Mouse (Mus musculus): ENCODE results near the gene Exoc4. TPM values are rescaled to one million over a fixed set of nuclear protein-coding genes. Genes with fewer than 3 reads are reported as not detected.

The Exoc4 gene
- polyA plus RNA-seq (2015; fragmentation: Nextera tagmentation; extraction: Ambion mirVana) = 18.1 and 21.6 TPM in 2 replicates

- TF ChIP-seq CTCF (IDR thresholded peaks at IDR 0.05; ENCODE audit: low read depth) = no peak
- no peaks in the 10 kb centered on the region for H3K27me3 ChIP-seq (ENCODE audit: insufficient read depth, low read length)
- peak within 1 kb of the TSS; percentile 73 for H3K4me2 ChIP-seq (ENCODE audit: low read length)
- no peaks in the 10 kb centered on the region for H3K4me1 ChIP-seq (replicated peaks; ENCODE audit: insufficient read depth, low read length)
- H3K36me3 ChIP-seq (ENCODE audit: insufficient read depth, low read length) = no peaks in the 10 kb centered on the region
- DNase-seq (ENCODE audit: low spot score) = peak; percentile 99
- no peak within 1 kb of the TSS; the same call in 1 of the 2 replicates for H3K27ac ChIP-seq
- H3K9me3 ChIP-seq (replicated peaks; ENCODE audit: low read length) = no peaks in the 10 kb centered on the region
- peak within 1 kb of the TSS; percentile 77 for H3K9ac ChIP-seq (ENCODE audit: low read depth, low read length)
- peak within 1 kb of the TSS; percentile 91 for H3K4me3 ChIP-seq (replicated peaks; ENCODE audit: low read depth, low read length)
- WGBS = 2% methylated on average over 33 of the region's 34 CpGs
- peak; percentile 100 for ATAC-seq (replicated peaks; ENCODE audit: low FRiP score, low read depth)
Observed at GRCm38 (mm10) chr6:33248894-33249758, at the start of gene Exoc4. Gene Exoc4 (plus strand): TSS chr6:33249085.

- no peaks in the 10 kb centered on the region for H3K36me3 ChIP-seq (ENCODE audit: insufficient read depth, low read length)
- H3K4me2 ChIP-seq (ENCODE audit: low read length) = no peak overlapping the region
- TF ChIP-seq CTCF (IDR thresholded peaks at IDR 0.05; ENCODE audit: low read depth) = no peak
- no peaks in the 10 kb centered on the region for H3K9me3 ChIP-seq (replicated peaks; ENCODE audit: low read length)
- WGBS = 84% methylated on average over 3 of the region's 3 CpGs
- H3K27me3 ChIP-seq (ENCODE audit: insufficient read depth, low read length) = no peaks in the 10 kb centered on the region
- no peaks in the 10 kb centered on the region for H3K4me1 ChIP-seq (replicated peaks; ENCODE audit: insufficient read depth, low read length)
- DNase-seq (ENCODE audit: low spot score) = no peak
- H3K9ac ChIP-seq (ENCODE audit: low read depth, low read length) = no peak overlapping the region
- no peak for ATAC-seq (replicated peaks; ENCODE audit: low FRiP score, low read depth)
- no peak overlapping the region for H3K4me3 ChIP-seq (replicated peaks; ENCODE audit: low read depth, low read length)
- no peak overlapping the region for H3K27ac ChIP-seq
Observed at GRCm38 (mm10) chr6:33218780-33219179, 30.1 kb upstream of the Exoc4 start.

- no peaks in the 10 kb centered on the region for H3K36me3 ChIP-seq (ENCODE audit: insufficient read depth, low read length)
- WGBS = 63% methylated on average over 1 of the region's 1 CpGs
- no peak overlapping the region for H3K9ac ChIP-seq (ENCODE audit: low read depth, low read length)
- H3K9me3 ChIP-seq (replicated peaks; ENCODE audit: low read length) = no peaks in the 10 kb centered on the region
- no peaks in the 10 kb centered on the region for H3K27me3 ChIP-seq (ENCODE audit: insufficient read depth, low read length)
- no peak overlapping the region for H3K4me3 ChIP-seq (replicated peaks; ENCODE audit: low read depth, low read length)
- TF ChIP-seq CTCF (IDR thresholded peaks at IDR 0.05; ENCODE audit: low read depth) = no peak
- no peak overlapping the region for H3K27ac ChIP-seq
- DNase-seq (ENCODE audit: low spot score) = no peak
- no peaks in the 10 kb centered on the region for H3K4me1 ChIP-seq (replicated peaks; ENCODE audit: insufficient read depth, low read length)
- no peak for ATAC-seq (replicated peaks; ENCODE audit: low FRiP score, low read depth)
- H3K4me2 ChIP-seq (ENCODE audit: low read length) = no peak overlapping the region
Observed at GRCm38 (mm10) chr6:33226700-33227099, 22.2 kb upstream of the Exoc4 start.

- WGBS = 42% methylated on average over 8 of the region's 8 CpGs
- TF ChIP-seq CTCF (IDR thresholded peaks at IDR 0.05; ENCODE audit: low read depth) = no peak
- no peak for DNase-seq (ENCODE audit: low spot score)
- Histone ChIP-seq H3K9ac (ENCODE audit: low read depth, low read length) (no peak overlapping the region), H3K4me3 (replicated peaks; ENCODE audit: low read depth, low read length) (no peak overlapping the region), H3K4me1 (replicated peaks; ENCODE audit: insufficient read depth, low read length) (no peaks in the 10 kb centered on the region), H3K36me3 (ENCODE audit: insufficient read depth, low read length) (no peaks in the 10 kb centered on the region), H3K4me2 (ENCODE audit: low read length) (peak overlapping the region; percentile 23; the same call in 1 of the 2 replicates), H3K27ac (no peak overlapping the region), H3K9me3 (replicated peaks; ENCODE audit: low read length) (no peaks in the 10 kb centered on the region), H3K27me3 (ENCODE audit: insufficient read depth, low read length) (no peaks in the 10 kb centered on the region)
- ATAC-seq (replicated peaks; ENCODE audit: low FRiP score, low read depth) = no peak
Observed at GRCm38 (mm10) chr6:33227371-33227770, 21.5 kb upstream of the Exoc4 start.

- no peak for DNase-seq (ENCODE audit: low spot score)
- Histone ChIP-seq H3K4me1 (replicated peaks; ENCODE audit: insufficient read depth, low read length) (no peaks in the 10 kb centered on the region), H3K4me2 (ENCODE audit: low read length) (no peak overlapping the region), H3K27ac (no peak overlapping the region), H3K9ac (ENCODE audit: low read depth, low read length) (no peak overlapping the region), H3K36me3 (ENCODE audit: insufficient read depth, low read length) (no peaks in the 10 kb centered on the region), H3K9me3 (replicated peaks; ENCODE audit: low read length) (no peaks in the 10 kb centered on the region), H3K4me3 (replicated peaks; ENCODE audit: low read depth, low read length) (no peak overlapping the region), H3K27me3 (ENCODE audit: insufficient read depth, low read length) (no peaks in the 10 kb centered on the region)
- ATAC-seq (replicated peaks; ENCODE audit: low FRiP score, low read depth) = no peak
- no peak for TF ChIP-seq CTCF (IDR thresholded peaks at IDR 0.05; ENCODE audit: low read depth)
Observed at GRCm38 (mm10) chr6:33241250-33241649, 7.6 kb upstream of the Exoc4 start.

- Histone ChIP-seq H3K4me1 (replicated peaks; ENCODE audit: insufficient read depth, low read length) (no peaks in the 10 kb centered on the region), H3K9me3 (replicated peaks; ENCODE audit: low read length) (no peaks in the 10 kb centered on the region), H3K27ac (no peak overlapping the region), H3K9ac (ENCODE audit: low read depth, low read length) (no peak overlapping the region), H3K4me3 (replicated peaks; ENCODE audit: low read depth, low read length) (no peak overlapping the region), H3K27me3 (ENCODE audit: insufficient read depth, low read length) (no peaks in the 10 kb centered on the region), H3K36me3 (ENCODE audit: insufficient read depth, low read length) (no peaks in the 10 kb centered on the region), H3K4me2 (ENCODE audit: low read length) (no peak overlapping the region)
- DNase-seq (ENCODE audit: low spot score) (no peak), ATAC-seq (replicated peaks; ENCODE audit: low FRiP score, low read depth) (no peak)
- TF ChIP-seq CTCF (IDR thresholded peaks at IDR 0.05; ENCODE audit: low read depth) = no peak
- 48% methylated on average over 3 of the region's 3 CpGs for WGBS
Observed at GRCm38 (mm10) chr6:33244546-33244945, 4.3 kb upstream of the Exoc4 start.

Data from kidney, postnatal 0 days (tissue).